Mouse (Mus musculus) hindbrain, embryonic 12.5 days (tissue): ENCODE measurements at regions not wholly inside any gene's neighbourhood (a gene's known extent, or its start where the extent isn't known, plus 50 kb on each side); places are given as distances from the start of the nearest gene placed in this dataset.

ENCODE experiments used
- ATAC-seq: fragments of 200-750 bp; cut with Nextera tagmentation; 2 replicates; pipeline ENCODE4 v1.8.0; 2017; ENCODE audit warnings: moderate TSS enrichment; ENCODE audit not compliant: low FRiP score
- H3K27ac ChIP-seq: fragments of 300-500 bp; sonication (generic); 2 replicates; pipeline ENCODE4 v1.5.1; 2016; ENCODE audit warnings: mild to moderate bottlenecking
- H3K27me3 ChIP-seq: fragments of 300-500 bp; sonication (generic); 2 replicates; pipeline ENCODE4 v1.6.1; 2016; ENCODE audit warnings: mild to moderate bottlenecking
- H3K36me3 ChIP-seq: fragments of 300-500 bp; sonication (generic); 2 replicates; pipeline ENCODE4 v1.6.1; 2016; ENCODE audit warnings: mild to moderate bottlenecking
- H3K4me1 ChIP-seq: fragments of 300-500 bp; sonication (generic); 2 replicates; pipeline ENCODE4 v1.6.1; 2016
- H3K4me2 ChIP-seq: fragments of 300-500 bp; sonication (generic); replicated peaks from 2 replicates; pipeline ENCODE4 v1.6.1; 2016; ENCODE audit warnings: mild to moderate bottlenecking
- H3K4me3 ChIP-seq: fragments of 300-500 bp; sonication (generic); 2 replicates; pipeline ENCODE4 v1.5.1; 2016; ENCODE audit warnings: mild to moderate bottlenecking
- H3K9ac ChIP-seq: fragments of 300-500 bp; sonication (generic); 2 replicates; pipeline ENCODE4 v1.6.1; 2016; ENCODE audit warnings: mild to moderate bottlenecking, moderate library complexity
- H3K9me3 ChIP-seq: fragments of 300-500 bp; sonication (generic); replicated peaks from 2 replicates; pipeline ENCODE4 v1.6.1; 2016; ENCODE audit warnings: mild to moderate bottlenecking

DNA sequence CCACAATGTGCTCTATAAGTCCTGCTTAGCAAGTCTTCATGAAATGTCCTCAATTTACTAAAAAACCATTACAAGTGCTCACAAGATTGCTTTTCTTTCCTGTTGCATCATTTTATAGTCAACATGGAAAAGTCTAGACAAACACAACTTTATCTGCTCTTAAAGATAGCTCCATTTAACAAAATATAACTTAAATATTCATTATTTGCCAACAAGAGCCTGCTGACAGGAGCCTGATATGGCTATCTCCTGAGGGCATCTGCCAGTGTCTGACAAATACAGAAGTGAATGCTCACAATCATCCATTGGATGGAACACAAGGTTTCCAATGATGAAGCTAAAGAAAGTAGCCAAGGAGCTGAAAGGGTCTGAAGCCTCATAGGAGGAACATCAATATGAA, 197.8 kb downstream of the Ndufa4 start:
- no peak overlapping the region for H3K4me3 ChIP-seq
- H3K4me1 ChIP-seq, result no peaks in the 10 kb centered on the region
- H3K9me3 ChIP-seq, result no peaks in the 10 kb centered on the region
- H3K4me2 ChIP-seq, result no peak overlapping the region
- no peak overlapping the region for H3K9ac ChIP-seq
- no peak overlapping the region for H3K27ac ChIP-seq
- no peaks in the 10 kb centered on the region for H3K36me3 ChIP-seq
- H3K27me3 ChIP-seq, result no peaks in the 10 kb centered on the region
- no peak for ATAC-seq
